In the genomic region with DNA sequence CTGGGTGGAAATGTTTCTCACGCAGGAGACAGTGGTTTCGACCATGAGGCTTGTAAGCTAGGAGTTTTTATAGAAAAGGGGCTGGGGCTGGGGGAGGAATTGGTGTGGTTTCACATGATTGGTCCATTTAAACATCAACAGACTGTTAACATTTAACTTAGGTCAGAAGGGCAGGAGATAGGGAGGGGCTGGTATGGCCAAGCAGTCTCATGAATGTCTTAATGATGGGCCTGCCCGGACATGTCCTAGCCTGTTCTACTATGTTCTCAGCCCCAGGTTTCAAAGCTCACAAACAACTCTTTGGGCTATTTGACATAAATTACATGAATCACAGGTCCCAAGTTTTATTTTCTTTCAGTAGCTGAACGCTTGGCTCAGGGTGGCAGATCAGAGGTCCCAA, we compare ENCODE assay signal across 6 mouse cellular contexts.
DNase-seq lines count a peak whose midpoint lies in the region; TF ChIP-seq lines count a peak whose summit lies in the region.
"Not testable (repeated sequence)": the region's sequence is repeated elsewhere in the genome, so short reads cannot be mapped to it uniquely, and the experiment has no call there.

No protein-coding gene starts in this region.

- TF ChIP-seq CTCF in CH12.LX (conservative IDR thresholded peaks at IDR 0.05 in 1 of 2, IDR thresholded peaks at IDR 0.05 in 1 of 2; ENCODE audit: low read depth in 2 of 2, low read length in 2 of 2), result not testable (repeated sequence)

- TF ChIP-seq POLR2A in CH12.LX (IDR thresholded peaks at IDR 0.05; ENCODE audit: low read depth, low read length), result not testable (repeated sequence)

- DNase-seq in CH12.LX (ENCODE audit: extremely low read depth), result peak; percentile 52
- peak; percentile 5 for DNase-seq in NIH3T3 (ENCODE audit: low read depth)
- peak; percentile 27 for DNase-seq in kidney, adult 11 months
- peak; percentile 58 for DNase-seq in kidney, adult 9 months
- peak; percentile 30 to 47 for DNase-seq in urinary bladder, adult 18-20 months (ENCODE audit: low spot score in 2 of 2)
- peak; percentile 26 for DNase-seq in urinary bladder, postnatal 25 days (ENCODE audit: low spot score)

- H3K4me2 ChIP-seq in CH12.LX (ENCODE audit: insufficient read depth, low read depth, poor library complexity, severe bottlenecking), result not testable (repeated sequence)

- not testable (repeated sequence) for H3K9ac ChIP-seq in CH12.LX (ENCODE audit: insufficient read depth, low read depth)

- TF ChIP-seq RAD21 in CH12.LX (IDR thresholded peaks at IDR 0.05; ENCODE audit: low read depth, low read length), result not testable (repeated sequence)

- in situ Hi-C loops in CH12.LX (cut with MboI; ENCODE audit: low pct_ligation_motif_present, low pct_unique_long_range_greater_than_20kb, low sequenced_read_pairs), result not testable (repeated sequence)

- dilution Hi-C loops in CH12.LX (cut with MboI; ENCODE audit: extremely low pct_ligation_motif_present, extremely low pct_unique_long_range_greater_than_20kb, low sequenced_read_pairs), result not testable (repeated sequence)

- H3K79me2 ChIP-seq in CH12.LX (replicated peaks; ENCODE audit: control insufficient read depth, extremely low read depth, insufficient read depth, poor library complexity, severe bottlenecking), result not testable (repeated sequence)

- not testable (repeated sequence) for H3K9me3 ChIP-seq in CH12.LX (replicated peaks; ENCODE audit: low read length)

- not testable (repeated sequence) for H3K27ac ChIP-seq in CH12.LX (ENCODE audit: insufficient read depth, low read depth)

- peaks cover 0 to 21% of the 10 kb centered on the region in 2 experiments; a peak in 2 of 4 replicates for H3K4me1 ChIP-seq in CH12.LX (ENCODE audit: control insufficient read depth in 1 of 2, insufficient read depth in 2 of 2)

- TF ChIP-seq EP300 in CH12.LX (IDR thresholded peaks at IDR 0.05; ENCODE audit: low read length), result not testable (repeated sequence)

- H3K36me3 ChIP-seq in CH12.LX (replicated peaks in 1 of 2; ENCODE audit: control insufficient read depth in 1 of 2, insufficient read depth in 1 of 2, low read length in 1 of 2), result not testable (repeated sequence)

- H3K27me3 ChIP-seq in CH12.LX (replicated peaks), result not testable (repeated sequence)

- H3K4me3 ChIP-seq in CH12.LX (replicated peaks in 1 of 3; ENCODE audit: low read depth in 2 of 3, low read length in 2 of 3, poor library complexity in 1 of 3), result not testable (repeated sequence)

Comparison
In these comparisons a context has a peak if more than half of its experiments do, and no peak if none do; other contexts are left out.
1. DNase-seq: peak in every context shown above with its lines; median percentile 58 in kidney, adult 9 months; 52 in CH12.LX; 38 in urinary bladder, adult 18-20 months; 27 in kidney, adult 11 months; 26 in urinary bladder, postnatal 25 days; 5 in NIH3T3.